Mouse (Mus musculus) ES-E14 (cell line): ENCODE data around the gene Arhgap40. TPM values are rescaled to one million over a fixed set of nuclear protein-coding genes. Genes with fewer than 3 reads are reported as not detected.
A peak's percentile ranks its signal among the peaks of the same experiment; 100 is the strongest.

Experiments used
- DNase-seq: peaks from one replicate; pipeline ENCODE4 v3.0.0-alpha.2; 2013; ENCODE audit warnings: low read depth, low spot score
- H3K27ac ChIP-seq: 2 replicates; pipeline ENCODE4 v1.5.1; 2012; ENCODE audit warnings: low read depth, mild to moderate bottlenecking, low read length, moderate library complexity, mixed read lengths; ENCODE audit not compliant: poor library complexity, insufficient read depth, severe bottlenecking
- H3K36me3 ChIP-seq: 2 replicates; pipeline ENCODE4 v1.6.1; 2012; ENCODE audit warnings: mild to moderate bottlenecking, low read length, moderate library complexity, mixed read lengths; ENCODE audit not compliant: control insufficient read depth, poor library complexity, insufficient read depth, severe bottlenecking
- H3K4me1 ChIP-seq, 2 experiments: fragments of 150-350 bp in 1 of 2; sonication (generic) in 1 of 2; 2 replicates each; pipeline ENCODE4 v1.6.1; 2012; ENCODE audit warnings: low read length in 2 of 2, mild to moderate bottlenecking in 1 of 2, mixed read lengths in 1 of 2; ENCODE audit not compliant: control insufficient read depth in 2 of 2, insufficient read depth in 2 of 2, poor library complexity in 1 of 2
- H3K4me3 ChIP-seq, 2 experiments: fragments of 150-350 bp in 1 of 2; sonication (generic) in 1 of 2; 2 replicates each; pipeline ENCODE4 v1.5.1; 2012; ENCODE audit warnings: low read length in 2 of 2, low read depth in 1 of 2, mild to moderate bottlenecking in 1 of 2, mixed read lengths in 1 of 2; ENCODE audit not compliant: insufficient read depth in 1 of 2, poor library complexity in 1 of 2, severe bottlenecking in 1 of 2
- H3K9ac ChIP-seq: 2 replicates; pipeline ENCODE4 v1.6.1; 2012; ENCODE audit warnings: low read depth, mild to moderate bottlenecking, low read length, mixed read lengths; ENCODE audit not compliant: poor library complexity, insufficient read depth, severe bottlenecking
- H3K9me3 ChIP-seq: fragments of 150-350 bp; sonication (generic); 2 replicates; pipeline ENCODE4 v1.6.1; 2012; ENCODE audit warnings: low read depth, mild to moderate bottlenecking, low read length; ENCODE audit not compliant: control insufficient read depth, insufficient read depth
- CHD2 ChIP-seq: IDR thresholded peaks from 2 replicates; pipeline ENCODE4 v1.6.1; 2014; ENCODE audit warnings: mild to moderate bottlenecking, low read depth, low read length, inconsistent platforms
- HCFC1 ChIP-seq: IDR thresholded peaks from 2 replicates; pipeline ENCODE4 v1.6.1; 2012; ENCODE audit warnings: low read length, inconsistent platforms, borderline replicate concordance; ENCODE audit not compliant: insufficient read depth
- MAFK ChIP-seq: IDR thresholded peaks from 2 replicates; pipeline ENCODE4 v1.6.1; 2014; ENCODE audit warnings: mild to moderate bottlenecking, low read depth, low read length, inconsistent platforms; ENCODE audit not compliant: insufficient read depth
- ZC3H11A ChIP-seq: IDR thresholded peaks from 2 replicates; pipeline ENCODE4 v1.6.1; 2012; ENCODE audit warnings: low read depth, mild to moderate bottlenecking, inconsistent platforms, low read length, borderline replicate concordance
- ZNF384 ChIP-seq: IDR thresholded peaks from 2 replicates; pipeline ENCODE4 v1.6.1; 2012; ENCODE audit warnings: low read depth, low read length, inconsistent platforms
- in situ Hi-C, 2 experiments: fragments of 600-800 bp; cut with MboI; formaldehyde crosslinking; loops; one replicate each; pipeline ENCODE4 v1.15.1; 2025; ENCODE audit warnings: low sequenced_read_pairs in 2 of 2, inconsistent platforms in 1 of 2; ENCODE audit not compliant: unreplicated experiment in 2 of 2
- total RNA-seq: library from RNA; depleted of rRNA; stranded (reverse); fragments of 300-350 nt; gene quantifications from 2 replicates; pipeline ENCODE4 v1.2.3, GENCODE M21; 2012

The Arhgap40 gene
- total RNA-seq, 1 experiment: 0.89 TPM

GRCm38 (mm10) chr2:158519800-158520199 is 7.2 kb downstream of the Arhgap40 start:
- in situ Hi-C loops: no loop called here
- DNase-seq: no peak
- TF ChIP-seq MAFK: no peak
- TF ChIP-seq ZNF384: no peak
- TF ChIP-seq ZC3H11A: no peak
- no peak for TF ChIP-seq CHD2
- TF ChIP-seq HCFC1: no peak
- no peak overlapping the region for H3K4me3 ChIP-seq
- no peaks in the 10 kb centered on the region for H3K9me3 ChIP-seq
- H3K36me3 ChIP-seq: no peaks in the 10 kb centered on the region
- no peaks in the 10 kb centered on the region for H3K4me1 ChIP-seq
- no peak overlapping the region for H3K27ac ChIP-seq
- no peak overlapping the region for H3K9ac ChIP-seq

GRCm38 (mm10) chr2:158523060-158523459 is 10.5 kb downstream of the Arhgap40 start:
- Histone ChIP-seq H3K36me3 (no peaks in the 10 kb centered on the region), H3K9me3 (no peaks in the 10 kb centered on the region), H3K4me1 (no peaks in the 10 kb centered on the region), H3K4me3 (no peak overlapping the region), H3K27ac (no peak overlapping the region), H3K9ac (no peak overlapping the region)
- no peak for DNase-seq
- TF ChIP-seq ZC3H11A: no peak
- TF ChIP-seq MAFK: no peak
- no peak for TF ChIP-seq CHD2
- TF ChIP-seq ZNF384: no peak
- no peak for TF ChIP-seq HCFC1
- in situ Hi-C loops: no loop called here

- TF ChIP-seq HCFC1: no peak
- TF ChIP-seq ZC3H11A: no peak
- TF ChIP-seq MAFK: no peak
- no peak for TF ChIP-seq CHD2
- no peak for TF ChIP-seq ZNF384
- Histone ChIP-seq H3K9me3 (no peaks in the 10 kb centered on the region), H3K4me3 (no peak overlapping the region), H3K4me1 (no peaks in the 10 kb centered on the region), H3K9ac (no peak overlapping the region), H3K36me3 (no peaks in the 10 kb centered on the region), H3K27ac (no peak overlapping the region)
- in situ Hi-C loops: no loop called here
- no peak for DNase-seq
Measured at GRCm38 (mm10) chr2:158524129-158524860, 11.7 kb downstream of the Arhgap40 start.

- no peak overlapping the region for H3K9ac ChIP-seq
- no peak overlapping the region for H3K27ac ChIP-seq
- TF ChIP-seq ZC3H11A: peak; percentile 30; the same call in 1 of the 2 replicates
- TF ChIP-seq CHD2: no peak
- TF ChIP-seq MAFK: no peak
- TF ChIP-seq ZNF384: no peak
- no peak for TF ChIP-seq HCFC1
- DNase-seq: peak; percentile 58
- H3K36me3 ChIP-seq: no peaks in the 10 kb centered on the region
- no peaks in the 10 kb centered on the region for H3K9me3 ChIP-seq
- in situ Hi-C loops: no loop called here
- no peak overlapping the region for H3K4me3 ChIP-seq
- H3K4me1 ChIP-seq: no peaks in the 10 kb centered on the region
Measured at GRCm38 (mm10) chr2:158534090-158534489, 21.5 kb downstream of the Arhgap40 start.
